Mouse (Mus musculus): ENCODE results near the gene Evc2. TPM values are rescaled to one million over a fixed set of nuclear protein-coding genes. Genes with fewer than 3 reads are reported as not detected.

The Evc2 gene
- polyA plus RNA-seq, 3 experiments from 2014 or later, result not detected

- no peak for ATAC-seq
Measured at GRCm38 (mm10) chr5:37368796-37369195, 30.5 kb downstream of the Evc2 start.

GRCm38 (mm10) chr5:37377376-37377775 is 39.1 kb downstream of the Evc2 start:
- ATAC-seq, result no peak

- no peak for ATAC-seq
Measured at GRCm38 (mm10) chr5:37380641-37381040, 42.3 kb downstream of the Evc2 start.

GRCm38 (mm10) chr5:37383570-37383969 is 45.3 kb downstream of the Evc2 start:
- no peak for ATAC-seq

GRCm38 (mm10) chr5:37388646-37389045 is 50.3 kb downstream of the Evc2 start:
- no peak for ATAC-seq

GRCm38 (mm10) chr5:37389808-37390495 is 51.7 kb downstream of the Evc2 start:
- ATAC-seq, result no peak

- no peak for ATAC-seq
Measured at GRCm38 (mm10) chr5:37390923-37391322, 52.6 kb downstream of the Evc2 start.

GRCm38 (mm10) chr5:37391901-37392300 is 53.6 kb downstream of the Evc2 start:
- ATAC-seq, result no peak

- no peak for ATAC-seq
Measured at GRCm38 (mm10) chr5:37395172-37396030, 57.1 kb downstream of the Evc2 start.

- no peak for ATAC-seq
Measured at GRCm38 (mm10) chr5:37419028-37419427, 80.7 kb downstream of the Evc2 start.

GRCm38 (mm10) chr5:37427210-37427609 is 88.9 kb downstream of the Evc2 start:
- ATAC-seq, result no peak

GRCm38 (mm10) chr5:37435417-37435816 is 97.1 kb downstream of the Evc2 start:
- no peak for ATAC-seq

- ATAC-seq, result no peak
Measured at GRCm38 (mm10) chr5:37442767-37443166, 104.5 kb downstream of the Evc2 start.

- no peak for ATAC-seq
Measured at GRCm38 (mm10) chr5:37447546-37447945, 109.2 kb downstream of the Evc2 start.

- no peak for ATAC-seq
Measured at GRCm38 (mm10) chr5:37456590-37456989, 118.3 kb downstream of the Evc2 start.

GRCm38 (mm10) chr5:37457191-37457590 is 118.9 kb downstream of the Evc2 start:
- no peak for ATAC-seq

GRCm38 (mm10) chr5:37457831-37458230 is 119.5 kb downstream of the Evc2 start:
- ATAC-seq, result no peak

- no peak for ATAC-seq
Measured at GRCm38 (mm10) chr5:37458236-37458635, 119.9 kb downstream of the Evc2 start.

- no peak for ATAC-seq
Measured at GRCm38 (mm10) chr5:37465461-37465860, 127.2 kb downstream of the Evc2 start.

- no peak for ATAC-seq
Measured at GRCm38 (mm10) chr5:37467646-37468045, 129.3 kb downstream of the Evc2 start.

GRCm38 (mm10) chr5:37469031-37469430 is 130.7 kb downstream of the Evc2 start:
- ATAC-seq, result no peak

- no peak for ATAC-seq
Measured at GRCm38 (mm10) chr5:37471584-37471983, 133.3 kb downstream of the Evc2 start.

GRCm38 (mm10) chr5:37472025-37472608 is 133.8 kb downstream of the Evc2 start:
- ATAC-seq, result no peak
